Mouse (Mus musculus) spleen, adult 2 months (tissue): ENCODE measurements around the gene Prdm15.

Experiments
- CTCF ChIP-seq: fragments of 200-500 bp; IDR thresholded peaks from 2 replicates; pipeline ENCODE4 v1.5.1; 2011; ENCODE audit warnings: mild to moderate bottlenecking, inconsistent platforms; ENCODE audit not compliant: insufficient read depth, insufficient read length, insufficient replicate concordance; ENCODE audit errors: extremely low read depth
- POLR2A ChIP-seq: fragments of 200-500 bp; IDR thresholded peaks from 2 replicates; pipeline ENCODE4 v1.6.1; 2011; ENCODE audit warnings: low read depth, low read length, inconsistent platforms

DNA sequence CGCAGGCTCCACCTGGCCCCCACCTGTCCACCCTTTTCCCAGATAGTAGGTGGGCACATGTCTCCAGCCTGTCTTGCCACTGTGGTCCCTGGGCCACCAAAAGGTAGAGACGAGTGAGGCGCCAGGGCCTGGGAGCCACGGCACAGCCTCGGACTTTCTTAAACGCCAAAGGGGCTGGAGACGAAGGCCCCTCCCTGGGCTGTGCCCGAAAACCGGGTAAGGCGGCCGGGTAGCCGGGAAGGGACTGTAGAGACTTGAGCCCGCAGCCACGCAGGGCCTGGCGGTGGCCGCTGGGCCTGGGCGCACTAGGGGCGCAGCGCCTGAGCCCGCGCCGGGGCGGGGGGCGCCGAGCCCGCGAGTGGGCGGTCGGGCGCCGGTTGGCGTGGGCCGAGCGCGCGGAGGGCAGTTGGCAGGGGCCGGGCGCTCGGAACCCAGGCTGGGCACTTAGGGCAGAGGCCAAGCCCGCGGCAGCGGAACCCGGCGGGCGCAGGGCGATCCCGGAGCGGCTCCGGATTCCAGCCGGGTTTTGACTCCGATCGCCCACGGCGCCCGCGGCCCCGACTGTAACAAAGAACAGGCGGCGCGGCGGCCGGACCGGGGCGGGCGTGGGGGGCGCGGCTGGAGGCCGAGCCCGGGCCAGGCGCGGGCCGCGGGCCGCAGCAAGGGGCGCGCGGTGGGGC lies 449 bp downstream of the Prdm15 start:
- no peak; the same call in 1 of the 2 replicates for TF ChIP-seq POLR2A
- no peak for TF ChIP-seq CTCF
